Mouse (Mus musculus): ENCODE results near the gene Cblb. TPM values are rescaled to one million over a fixed set of nuclear protein-coding genes. Genes with fewer than 3 reads are reported as not detected.

The Cblb gene
- polyA plus RNA-seq, 1 experiment from 2014 or later = 31.6 TPM

- 41% methylated on average over 14 of the region's 14 CpGs for WGBS
- Histone ChIP-seq H3K4me2 (peak overlapping the region; percentile 24), H3K9ac (no peak overlapping the region)
These were observed 11.8 kb downstream of the Cblb start for GRCm38 (mm10) chr16:52042667-52043379.

GRCm38 (mm10) chr16:52043380-52044117, 12.5 kb downstream of the Cblb start:
- Histone ChIP-seq H3K4me3 (replicated peaks) (no peak overlapping the region), H3K9me3 (no peaks in the 10 kb centered on the region), H3K27me3 (no peaks in the 10 kb centered on the region), H3K27ac (no peak overlapping the region), H3K9ac (no peak overlapping the region), H3K36me3 (replicated peaks) (peaks cover 17% of the 10 kb centered on the region), H3K4me2 (no peak overlapping the region), H3K4me1 (peaks cover 13% of the 10 kb centered on the region)
- 63% methylated on average over 11 of the region's 11 CpGs for WGBS
- no peak for ATAC-seq (ENCODE audit: low FRiP score)

More at GRCm38 (mm10) chr16:52042667-52043379, 11.8 kb downstream of the Cblb start:
- H3K27me3 ChIP-seq = no peaks in the 10 kb centered on the region
- peak; percentile 77 for ATAC-seq (ENCODE audit: low FRiP score)
- H3K27ac ChIP-seq = peak overlapping the region; percentile 73
- H3K36me3 ChIP-seq (replicated peaks) = peaks cover 14% of the 10 kb centered on the region
- H3K4me1 ChIP-seq = peaks cover 13% of the 10 kb centered on the region
- no peak overlapping the region for H3K4me3 ChIP-seq (replicated peaks)
- H3K9me3 ChIP-seq = no peaks in the 10 kb centered on the region

- no peaks in the 10 kb centered on the region for H3K9me3 ChIP-seq
- ATAC-seq (ENCODE audit: low FRiP score) = no peak
- WGBS = 94% methylated on average over 7 of the region's 7 CpGs
- peaks cover 13% of the 10 kb centered on the region for H3K4me1 ChIP-seq
- no peaks in the 10 kb centered on the region for H3K27me3 ChIP-seq
- no peak overlapping the region for H3K4me2 ChIP-seq
- H3K4me3 ChIP-seq (replicated peaks) = no peak overlapping the region
- peaks cover 24% of the 10 kb centered on the region for H3K36me3 ChIP-seq (replicated peaks)
- no peak overlapping the region for H3K9ac ChIP-seq
- H3K27ac ChIP-seq = no peak overlapping the region
These were observed 13.5 kb downstream of the Cblb start for GRCm38 (mm10) chr16:52044518-52044917.

GRCm38 (mm10) chr16:52044985-52045384, 14.0 kb downstream of the Cblb start:
- H3K9me3 ChIP-seq = no peaks in the 10 kb centered on the region
- H3K4me2 ChIP-seq = no peak overlapping the region
- H3K4me1 ChIP-seq = peaks cover 13% of the 10 kb centered on the region
- peaks cover 27% of the 10 kb centered on the region for H3K36me3 ChIP-seq (replicated peaks)
- 96% methylated on average over 4 of the region's 4 CpGs for WGBS
- no peak overlapping the region for H3K9ac ChIP-seq
- no peak overlapping the region for H3K27ac ChIP-seq
- H3K27me3 ChIP-seq = no peaks in the 10 kb centered on the region
- ATAC-seq (ENCODE audit: low FRiP score) = no peak
- no peak overlapping the region for H3K4me3 ChIP-seq (replicated peaks)

- Histone ChIP-seq H3K4me3 (replicated peaks) (no peak overlapping the region), H3K9ac (no peak overlapping the region), H3K9me3 (no peaks in the 10 kb centered on the region), H3K36me3 (replicated peaks) (peaks cover 35% of the 10 kb centered on the region), H3K27me3 (no peaks in the 10 kb centered on the region), H3K27ac (no peak overlapping the region), H3K4me2 (no peak overlapping the region), H3K4me1 (peaks cover 11% of the 10 kb centered on the region)
- 85% methylated on average over 4 of the region's 4 CpGs for WGBS
- ATAC-seq (ENCODE audit: low FRiP score) = no peak
These were observed 15.4 kb downstream of the Cblb start for GRCm38 (mm10) chr16:52046464-52046863.

- Histone ChIP-seq H3K27ac (no peak overlapping the region), H3K4me2 (no peak overlapping the region), H3K4me1 (peaks cover 27% of the 10 kb centered on the region), H3K9me3 (no peaks in the 10 kb centered on the region), H3K4me3 (replicated peaks) (no peak overlapping the region), H3K36me3 (replicated peaks) (peaks cover 35% of the 10 kb centered on the region), H3K9ac (no peak overlapping the region), H3K27me3 (no peaks in the 10 kb centered on the region)
- ATAC-seq (ENCODE audit: low FRiP score) = no peak
- 94% methylated on average over 8 of the region's 8 CpGs for WGBS
These were observed 20.1 kb downstream of the Cblb start for GRCm38 (mm10) chr16:52051106-52051505.

- Histone ChIP-seq H3K4me1 (peaks cover 34% of the 10 kb centered on the region), H3K36me3 (replicated peaks) (peaks cover 29% of the 10 kb centered on the region), H3K9ac (no peak overlapping the region), H3K27me3 (no peaks in the 10 kb centered on the region), H3K4me3 (replicated peaks) (no peak overlapping the region), H3K9me3 (no peaks in the 10 kb centered on the region), H3K4me2 (no peak overlapping the region), H3K27ac (no peak overlapping the region)
- ATAC-seq (ENCODE audit: low FRiP score) = no peak; the same call in 1 of the 2 replicates
- 10% methylated on average over 5 of the region's 5 CpGs for WGBS
These were observed 21.7 kb downstream of the Cblb start for GRCm38 (mm10) chr16:52052734-52053133.

- ATAC-seq (ENCODE audit: low FRiP score) = no peak
- Histone ChIP-seq H3K4me2 (no peak overlapping the region), H3K4me1 (peaks cover 42% of the 10 kb centered on the region), H3K9me3 (no peaks in the 10 kb centered on the region), H3K27me3 (no peaks in the 10 kb centered on the region), H3K9ac (no peak overlapping the region), H3K36me3 (replicated peaks) (peaks cover 6% of the 10 kb centered on the region), H3K27ac (0 out of 2 replicates have a peak overlapping the region, but pooled peaks have one; percentile 9), H3K4me3 (replicated peaks) (no peak overlapping the region)
- 77% methylated on average over 3 of the region's 3 CpGs for WGBS
These were observed 24.2 kb downstream of the Cblb start for GRCm38 (mm10) chr16:52055236-52055635.

GRCm38 (mm10) chr16:52056164-52056563, 25.1 kb downstream of the Cblb start:
- WGBS = 82% methylated on average over 4 of the region's 4 CpGs
- no peak overlapping the region for H3K9ac ChIP-seq
- no peaks in the 10 kb centered on the region for H3K9me3 ChIP-seq
- no peak for ATAC-seq (ENCODE audit: low FRiP score)
- H3K4me3 ChIP-seq (replicated peaks) = no peak overlapping the region
- H3K27me3 ChIP-seq = no peaks in the 10 kb centered on the region
- H3K27ac ChIP-seq = no peak overlapping the region
- peaks cover 51% of the 10 kb centered on the region for H3K4me1 ChIP-seq
- H3K4me2 ChIP-seq = no peak overlapping the region
- peaks cover 3% of the 10 kb centered on the region; the same call in 1 of the 2 replicates for H3K36me3 ChIP-seq (replicated peaks)

GRCm38 (mm10) chr16:52057335-52057734, 26.3 kb downstream of the Cblb start:
- Histone ChIP-seq H3K27me3 (no peaks in the 10 kb centered on the region), H3K36me3 (replicated peaks) (no peaks in the 10 kb centered on the region), H3K4me2 (no peak overlapping the region), H3K9me3 (no peaks in the 10 kb centered on the region), H3K4me1 (peaks cover 45% of the 10 kb centered on the region), H3K9ac (no peak overlapping the region), H3K27ac (no peak overlapping the region), H3K4me3 (replicated peaks) (no peak overlapping the region)
- ATAC-seq (ENCODE audit: low FRiP score) = no peak
- 93% methylated on average over 2 of the region's 2 CpGs for WGBS

- H3K4me3 ChIP-seq (replicated peaks) = no peak overlapping the region
- no peaks in the 10 kb centered on the region for H3K36me3 ChIP-seq (replicated peaks)
- no peaks in the 10 kb centered on the region for H3K9me3 ChIP-seq
- ATAC-seq (ENCODE audit: low FRiP score) = no peak
- H3K4me1 ChIP-seq = peaks cover 40% of the 10 kb centered on the region
- 84% methylated on average over 4 of the region's 4 CpGs for WGBS
- no peak overlapping the region for H3K9ac ChIP-seq
- H3K27ac ChIP-seq = no peak overlapping the region
- H3K4me2 ChIP-seq = no peak overlapping the region
- no peaks in the 10 kb centered on the region for H3K27me3 ChIP-seq
These were observed 28.5 kb downstream of the Cblb start for GRCm38 (mm10) chr16:52059535-52059934.

- no peaks in the 10 kb centered on the region for H3K9me3 ChIP-seq
- no peak for ATAC-seq (ENCODE audit: low FRiP score)
- H3K27me3 ChIP-seq = no peaks in the 10 kb centered on the region
- WGBS = 84% methylated on average over 17 of the region's 17 CpGs
- H3K27ac ChIP-seq = no peak overlapping the region
- no peak overlapping the region for H3K9ac ChIP-seq
- H3K4me3 ChIP-seq (replicated peaks) = no peak overlapping the region
- H3K4me1 ChIP-seq = peaks cover 33% of the 10 kb centered on the region
- H3K4me2 ChIP-seq = no peak overlapping the region
- H3K36me3 ChIP-seq (replicated peaks) = no peaks in the 10 kb centered on the region
These were observed 29.2 kb downstream of the Cblb start for GRCm38 (mm10) chr16:52060100-52060719.
